Mouse (Mus musculus) kidney, adult 2 months (tissue): Measurements from ENCODE around the gene Nit1.

ENCODE experiments used
- CTCF ChIP-seq: fragments of 200-500 bp; conservative IDR thresholded peaks from 2 replicates; pipeline ENCODE4 v1.5.1; 2011; ENCODE audit warnings: low read depth, mild to moderate bottlenecking, control low read depth, low read length, moderate library complexity, mixed read lengths; ENCODE audit not compliant: insufficient read depth, insufficient read length
- POLR2A ChIP-seq: fragments of 200-500 bp; IDR thresholded peaks from one replicate; pipeline ENCODE4 v1.6.1; 2011; ENCODE audit warnings: low read depth, low read length, control low read depth

DNA sequence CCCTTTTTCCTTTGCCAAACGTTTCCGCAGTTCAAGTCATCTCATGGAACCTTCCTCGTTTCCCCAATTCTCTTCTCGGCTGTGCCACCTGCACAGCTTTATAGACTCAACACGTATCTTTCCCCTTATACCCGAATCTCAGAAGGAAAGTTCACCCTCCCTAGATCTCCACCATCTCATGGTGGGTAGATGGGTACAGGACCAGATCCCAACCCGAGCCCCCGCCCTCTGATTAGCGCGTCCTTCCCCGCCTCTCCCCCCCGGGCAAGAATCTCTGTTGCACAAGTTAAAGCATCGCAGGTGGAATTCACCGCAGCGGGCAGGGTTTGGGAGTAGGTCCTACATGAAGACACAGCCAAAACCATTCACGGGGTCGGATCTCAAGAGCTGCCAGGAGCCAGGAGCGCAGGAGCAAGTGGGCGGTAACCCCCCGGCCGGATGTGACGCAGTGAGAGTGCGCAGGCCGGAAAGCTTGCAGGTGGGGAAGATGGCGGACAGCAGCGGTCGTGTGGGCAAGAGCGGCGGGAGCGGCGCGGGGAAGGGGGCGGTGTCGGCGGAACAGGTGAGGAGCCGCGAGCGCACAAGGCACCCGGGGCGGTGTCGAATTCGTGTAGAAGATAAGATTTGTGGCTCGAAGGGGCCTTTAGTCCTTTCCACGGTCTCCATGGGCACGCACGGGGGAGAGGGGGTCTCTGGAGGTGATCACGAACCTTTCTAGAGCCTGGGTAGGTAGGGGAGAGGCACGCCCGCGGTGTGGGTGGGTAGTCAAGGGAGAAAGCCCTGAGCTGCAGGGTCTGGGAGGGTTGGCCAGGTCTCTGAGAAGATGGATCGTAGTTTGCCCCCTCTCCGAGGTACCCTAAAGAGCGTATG, at the start of gene Nit1, which contains the start of gene Pfdn2:
- TF ChIP-seq POLR2A (peak; percentile 56), CTCF (no peak)
